Mouse (Mus musculus): ENCODE measurements around the gene Fscn1. TPM values are rescaled to one million over a fixed set of nuclear protein-coding genes. Genes with fewer than 3 reads are reported as not detected.

Fscn1 gene
- total RNA-seq, 1 experiment from 2014 or later: not detected

GRCm38 (mm10) chr5:142963003-142963704 lies 3.0 kb downstream of the Fscn1 start:
- no peak for ATAC-seq (replicated peaks; ENCODE audit: insufficient number of reproducible peaks, low FRiP score, low TSS enrichment, poor library complexity, severe bottlenecking)

DNA sequence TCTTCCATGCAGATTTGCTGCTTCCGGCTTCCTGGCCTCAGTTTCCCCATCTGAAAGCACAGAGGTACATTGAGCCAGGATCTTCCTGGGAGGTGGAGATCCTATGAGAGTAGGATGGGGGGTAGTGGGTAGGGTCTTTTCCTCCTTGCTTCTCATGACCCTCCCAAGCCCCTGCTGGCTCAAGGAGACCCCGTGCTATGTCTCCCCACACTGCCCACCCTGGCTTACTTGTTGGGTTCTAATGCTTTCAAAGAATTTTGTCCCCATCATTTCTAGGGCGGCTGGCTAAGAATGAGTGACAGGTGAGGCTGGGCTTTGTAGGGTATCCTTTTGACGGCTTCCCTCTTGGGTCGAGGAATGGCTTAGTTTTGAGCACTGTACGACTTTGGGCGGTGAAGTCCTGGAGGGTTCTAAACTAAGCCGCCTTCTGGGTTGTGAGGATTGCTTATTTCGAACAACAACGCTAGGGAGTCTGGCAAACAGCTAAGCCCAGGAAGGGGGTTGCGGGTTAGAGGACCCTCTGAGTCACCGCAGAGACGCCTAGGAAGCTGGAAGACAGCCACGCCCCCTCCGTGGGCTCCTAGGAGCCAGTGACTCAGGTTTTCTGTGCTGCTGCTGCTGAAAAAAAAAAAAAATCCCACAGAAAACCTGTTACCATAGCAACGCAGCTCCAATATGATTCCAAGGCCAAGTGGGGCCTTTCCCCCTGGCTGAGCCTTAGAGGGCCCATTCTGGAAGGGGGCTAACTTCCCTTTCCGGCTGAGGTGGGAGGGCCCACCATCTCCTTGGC lies 3.8 kb downstream of the Fscn1 start:
- ATAC-seq (replicated peaks; ENCODE audit: insufficient number of reproducible peaks, low FRiP score, low TSS enrichment, poor library complexity, severe bottlenecking): no peak

- ATAC-seq (replicated peaks; ENCODE audit: insufficient number of reproducible peaks, low FRiP score, low TSS enrichment, poor library complexity, severe bottlenecking): no peak
Measured at GRCm38 (mm10) chr5:142964650-142965049, 4.5 kb downstream of the Fscn1 start.

- no peak for ATAC-seq (replicated peaks; ENCODE audit: insufficient number of reproducible peaks, low FRiP score, low TSS enrichment, poor library complexity, severe bottlenecking)
Measured at GRCm38 (mm10) chr5:142968411-142968810, 8.3 kb downstream of the Fscn1 start.

GRCm38 (mm10) chr5:142973971-142974370 lies 13.8 kb downstream of the Fscn1 start:
- no peak for ATAC-seq (replicated peaks; ENCODE audit: insufficient number of reproducible peaks, low FRiP score, low TSS enrichment, poor library complexity, severe bottlenecking)

- no peak for ATAC-seq (replicated peaks; ENCODE audit: insufficient number of reproducible peaks, low FRiP score, low TSS enrichment, poor library complexity, severe bottlenecking)
Measured at GRCm38 (mm10) chr5:142974598-142975121, 14.5 kb downstream of the Fscn1 start.

GRCm38 (mm10) chr5:142976516-142976915 lies 16.4 kb downstream of the Fscn1 start:
- ATAC-seq (replicated peaks; ENCODE audit: insufficient number of reproducible peaks, low FRiP score, low TSS enrichment, poor library complexity, severe bottlenecking): no peak

DNA sequence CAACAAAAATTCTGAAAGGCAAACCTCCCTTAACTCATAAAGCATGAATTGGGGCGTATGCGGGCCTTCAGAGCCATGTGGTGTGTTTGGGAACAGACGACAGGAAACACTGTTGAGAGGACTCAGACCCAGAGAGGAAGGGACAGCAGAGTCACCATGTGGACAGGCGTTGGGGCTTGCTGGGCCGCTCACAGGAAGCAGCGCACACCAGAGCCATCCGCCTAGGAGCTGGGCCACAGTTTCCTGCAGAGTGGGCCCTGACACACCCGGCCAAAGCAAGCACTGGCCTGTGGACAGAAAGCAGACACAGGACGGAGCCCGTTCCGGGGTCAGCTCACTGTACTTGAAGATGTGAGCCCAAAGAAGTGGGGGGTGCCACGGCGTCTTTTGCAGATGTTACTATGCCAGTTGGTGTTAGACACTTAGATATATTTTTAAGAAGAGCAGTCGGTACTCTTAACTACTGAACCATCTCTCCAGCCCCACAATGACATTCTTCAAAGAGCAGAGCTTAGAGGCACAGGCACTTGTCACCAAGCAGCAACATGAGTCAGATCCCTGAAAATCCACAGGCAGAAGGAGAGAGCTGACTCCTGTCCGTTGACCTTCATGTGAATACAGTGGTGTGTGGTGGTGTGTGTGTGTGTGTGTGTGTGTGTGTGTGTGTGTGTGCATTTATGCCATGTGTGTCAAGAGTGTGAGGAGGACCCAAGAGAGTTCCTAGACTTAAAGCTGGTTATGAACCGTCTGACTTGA lies 22.1 kb downstream of the Fscn1 start:
- no peak for ATAC-seq (replicated peaks; ENCODE audit: insufficient number of reproducible peaks, low FRiP score, low TSS enrichment, poor library complexity, severe bottlenecking)

DNA sequence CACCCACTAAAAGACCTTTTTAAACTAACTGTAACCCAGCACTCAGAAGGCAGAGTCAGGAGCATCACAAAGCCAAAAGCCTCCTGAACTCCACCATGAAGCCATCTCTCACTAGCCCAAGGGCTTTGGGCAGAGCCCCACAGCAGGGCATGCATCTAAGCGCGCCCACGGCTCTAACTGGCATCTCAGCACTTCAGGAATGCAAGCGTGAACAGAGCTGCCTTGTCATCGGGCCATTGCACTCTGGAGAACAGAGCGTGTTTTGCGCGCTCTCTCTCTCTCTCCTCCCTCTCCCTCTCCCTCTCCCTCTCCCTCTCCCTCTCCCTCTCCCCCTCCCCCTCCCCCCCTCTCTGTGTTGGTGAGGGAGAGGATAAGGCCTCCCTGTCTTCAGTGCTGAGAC lies 23.0 kb downstream of the Fscn1 start:
- ATAC-seq (replicated peaks; ENCODE audit: insufficient number of reproducible peaks, low FRiP score, low TSS enrichment, poor library complexity, severe bottlenecking): no peak

GRCm38 (mm10) chr5:142984271-142984670 lies 24.1 kb downstream of the Fscn1 start:
- ATAC-seq (replicated peaks; ENCODE audit: insufficient number of reproducible peaks, low FRiP score, low TSS enrichment, poor library complexity, severe bottlenecking): no peak

DNA sequence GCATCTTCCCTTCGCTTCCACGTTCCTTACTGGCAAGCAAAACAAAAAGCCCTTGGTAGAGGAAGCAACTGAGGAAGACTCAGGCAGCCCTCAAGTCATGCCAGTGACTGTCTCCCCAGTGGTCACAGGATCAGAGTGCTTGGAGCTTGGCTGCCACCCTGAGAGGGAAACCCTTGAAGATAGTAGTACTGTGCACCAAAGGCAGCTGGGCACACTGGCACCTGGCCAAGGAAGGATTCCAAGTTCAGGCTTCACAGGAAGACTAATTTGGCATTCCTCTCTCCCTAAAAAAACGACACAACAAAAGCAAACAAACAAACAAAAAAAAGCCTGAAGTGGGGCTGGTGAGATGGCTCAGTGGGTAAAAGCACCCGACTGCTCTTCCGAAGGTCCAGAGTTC lies 28.4 kb downstream of the Fscn1 start:
- ATAC-seq (replicated peaks; ENCODE audit: insufficient number of reproducible peaks, low FRiP score, low TSS enrichment, poor library complexity, severe bottlenecking): no peak

DNA sequence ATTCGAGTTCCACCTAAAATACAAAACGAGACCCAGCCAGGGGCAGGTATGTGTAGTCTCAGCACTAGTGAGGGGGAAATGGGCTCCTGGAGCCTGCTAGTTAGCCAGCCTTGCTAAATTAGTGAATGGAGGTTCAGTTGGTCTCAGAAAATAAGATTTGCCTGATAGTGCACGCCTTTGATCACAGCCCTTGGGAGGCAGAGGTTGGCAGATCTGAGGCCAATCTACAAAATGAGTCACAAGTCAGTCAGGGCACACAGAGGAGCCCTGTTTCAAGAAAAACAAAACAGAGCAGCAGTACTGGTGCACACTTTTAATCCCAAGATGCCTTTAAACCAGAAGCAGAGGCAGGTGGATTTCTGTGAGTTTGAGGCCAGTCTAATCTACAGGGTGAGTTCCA lies 29.0 kb downstream of the Fscn1 start:
- no peak for ATAC-seq (replicated peaks; ENCODE audit: insufficient number of reproducible peaks, low FRiP score, low TSS enrichment, poor library complexity, severe bottlenecking)

- no peak for ATAC-seq (replicated peaks; ENCODE audit: insufficient number of reproducible peaks, low FRiP score, low TSS enrichment, poor library complexity, severe bottlenecking)
Measured at GRCm38 (mm10) chr5:142994746-142995145, 34.6 kb downstream of the Fscn1 start.

DNA sequence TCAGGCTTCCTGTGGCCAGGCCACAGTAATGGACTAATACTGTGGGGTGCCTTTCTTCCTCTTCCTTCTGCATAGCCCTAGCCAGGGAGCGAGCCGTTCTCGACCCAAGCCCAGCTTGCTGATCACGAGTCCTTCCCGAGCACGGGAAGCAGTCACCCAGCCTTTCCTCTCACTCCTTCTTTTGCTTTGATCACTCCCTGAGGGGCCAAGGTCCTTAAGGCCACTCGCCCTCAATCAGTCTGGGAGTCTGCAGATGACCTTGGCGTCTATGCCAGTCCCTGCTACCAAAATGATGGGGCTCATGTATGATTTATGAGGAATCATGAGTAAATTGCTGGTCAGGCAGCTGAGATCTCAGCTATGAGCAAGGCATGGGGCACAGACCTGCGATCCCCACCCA lies 37.4 kb downstream of the Fscn1 start:
- no peak for ATAC-seq (replicated peaks; ENCODE audit: insufficient number of reproducible peaks, low FRiP score, low TSS enrichment, poor library complexity, severe bottlenecking)

DNA sequence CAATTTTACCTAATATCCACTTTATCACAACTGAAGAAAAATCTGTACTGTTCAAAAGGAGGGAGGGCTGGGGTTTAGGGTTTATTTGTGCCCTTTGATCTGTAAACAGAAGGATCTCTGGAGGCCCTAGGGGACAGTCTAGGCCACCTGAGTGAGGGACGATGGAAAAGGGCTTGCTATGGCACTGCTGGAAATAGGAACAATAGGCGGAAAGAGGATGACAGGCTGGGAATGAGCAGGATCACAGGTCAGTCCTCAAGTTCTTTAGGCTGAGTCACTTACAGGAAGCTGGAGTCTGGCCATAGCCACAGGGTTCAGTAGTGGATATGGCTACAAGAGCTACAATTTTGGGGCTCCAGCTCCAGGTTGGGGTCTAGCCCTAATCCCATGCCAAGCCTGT lies 38.0 kb downstream of the Fscn1 start:
- no peak for ATAC-seq (replicated peaks; ENCODE audit: insufficient number of reproducible peaks, low FRiP score, low TSS enrichment, poor library complexity, severe bottlenecking)

- no peak for ATAC-seq (replicated peaks; ENCODE audit: insufficient number of reproducible peaks, low FRiP score, low TSS enrichment, poor library complexity, severe bottlenecking)
Measured at GRCm38 (mm10) chr5:143000091-143000490, 39.9 kb downstream of the Fscn1 start.

DNA sequence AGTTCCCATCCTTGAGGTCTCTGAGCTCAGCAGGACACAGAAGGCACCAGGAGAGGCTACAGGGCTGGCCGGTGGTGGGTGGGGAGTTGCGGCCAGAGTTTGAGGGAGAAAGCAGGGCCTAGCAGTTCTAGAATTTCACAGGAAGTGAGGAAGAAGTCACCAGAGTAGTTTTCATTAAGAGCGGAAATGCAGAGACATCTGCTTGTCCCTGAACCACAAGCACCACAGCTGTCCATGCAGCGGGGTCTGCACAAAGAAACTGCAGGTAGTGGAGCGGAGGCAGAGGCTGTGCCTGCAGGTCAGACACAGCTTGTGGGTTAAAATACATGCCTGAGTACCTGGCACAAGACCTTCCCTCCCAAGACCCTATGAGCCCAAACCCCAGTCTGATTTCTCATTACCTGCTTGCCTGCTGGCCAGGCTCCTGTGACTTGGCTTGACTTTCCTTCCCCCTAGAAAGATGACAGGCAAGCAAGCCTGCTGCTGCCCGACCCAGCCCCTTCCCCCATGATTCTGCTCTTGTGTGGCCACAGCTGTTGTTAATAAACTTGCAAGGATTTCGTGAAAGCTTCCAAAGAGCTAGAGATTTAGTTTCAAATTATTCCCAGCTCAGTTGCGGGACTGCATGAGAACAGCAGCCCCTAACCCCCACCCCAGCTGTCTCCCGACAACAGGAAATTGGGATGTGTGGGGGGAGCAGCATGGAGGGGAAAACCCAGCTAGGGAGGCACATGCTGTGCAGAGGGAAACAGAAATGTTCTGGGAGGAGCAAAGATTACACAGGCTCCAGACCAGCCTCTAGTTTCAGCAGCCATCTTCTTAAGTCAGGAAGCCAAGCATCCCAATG lies 40.7 kb downstream of the Fscn1 start:
- ATAC-seq (replicated peaks; ENCODE audit: insufficient number of reproducible peaks, low FRiP score, low TSS enrichment, poor library complexity, severe bottlenecking): no peak

- no peak for ATAC-seq (replicated peaks; ENCODE audit: insufficient number of reproducible peaks, low FRiP score, low TSS enrichment, poor library complexity, severe bottlenecking)
Measured at GRCm38 (mm10) chr5:143009383-143009782, 49.2 kb downstream of the Fscn1 start.

Measured in monocyte, adult 5-6 weeks (primary cell).